Mouse (Mus musculus) liver, embryonic 16.5 days (tissue): ENCODE measurements around the gene Cox7b2. TPM values are rescaled to one million over a fixed set of nuclear protein-coding genes. Genes with fewer than 3 reads are reported as not detected.

Experiments used
- ATAC-seq: fragments of 200-750 bp; cut with Nextera tagmentation; 2 replicates; pipeline ENCODE4 v1.8.0; 2017; ENCODE audit warnings: low read depth, mild to moderate bottlenecking, moderate number of reproducible peaks, moderate library complexity
- H3K27ac ChIP-seq: fragments of 300-500 bp; sonication (generic); 2 replicates; pipeline ENCODE4 v1.5.1; 2014; ENCODE audit warnings: mild to moderate bottlenecking, low read length
- H3K27me3 ChIP-seq: fragments of 300-500 bp; sonication (generic); 2 replicates; pipeline ENCODE4 v1.6.1; 2014; ENCODE audit warnings: low read depth, low read length, mixed read lengths; ENCODE audit not compliant: control insufficient read depth, insufficient read depth
- H3K36me3 ChIP-seq: fragments of 300-500 bp; sonication (generic); 2 replicates; pipeline ENCODE4 v1.6.1; 2014; ENCODE audit warnings: mild to moderate bottlenecking; ENCODE audit not compliant: control insufficient read depth, insufficient read depth
- H3K4me1 ChIP-seq: fragments of 300-500 bp; sonication (generic); 2 replicates; pipeline ENCODE4 v1.6.1; 2014; ENCODE audit warnings: low read depth, low read length, mixed read lengths; ENCODE audit not compliant: control insufficient read depth
- H3K4me2 ChIP-seq: fragments of 300-500 bp; sonication (generic); 2 replicates; pipeline ENCODE4 v1.6.1; 2014; ENCODE audit warnings: low read depth, low read length, mixed read lengths
- H3K4me3 ChIP-seq: fragments of 300-500 bp; sonication (generic); 2 replicates; pipeline ENCODE4 v1.5.1; 2014; ENCODE audit warnings: low read depth, mild to moderate bottlenecking, low read length
- H3K9ac ChIP-seq: fragments of 300-500 bp; sonication (generic); 2 replicates; pipeline ENCODE4 v1.6.1; 2014; ENCODE audit warnings: low read depth, low read length
- H3K9me3 ChIP-seq: fragments of 300-500 bp; sonication (generic); replicated peaks from 2 replicates; pipeline ENCODE4 v1.6.1; 2016; ENCODE audit warnings: low read length; ENCODE audit not compliant: control insufficient read depth
- WGBS: fragments of 180-500 bp; shearing (Covaris S2); extraction: QIAGEN DNeasy Blood & Tissue Kit; methylation state at CpG from one replicate; pipeline ENCODE4 v1.1.7; 2014; ENCODE audit not compliant: insufficient replicate concordance; 5-methylcytosine and 5-hydroxymethylcytosine counted together
- polyA plus RNA-seq: library from polyadenylated mRNA; unstranded; fragments of >200 nt; fragmentation: Nextera tagmentation; extraction: Ambion mirVana; gene quantifications from 2 replicates; pipeline ENCODE4 v1.2.1, GENCODE M21; 2015

Gene Cox7b2
- polyA plus RNA-seq, 1 experiment from 2014 or later: not detected

GRCm38 (mm10) chr5:71440174-71440573 lies 107.8 kb downstream of the Cox7b2 start:
- Histone ChIP-seq H3K9ac (no peak overlapping the region), H3K9me3 (no peaks in the 10 kb centered on the region), H3K4me1 (no peaks in the 10 kb centered on the region), H3K27ac (no peak overlapping the region), H3K36me3 (no peaks in the 10 kb centered on the region), H3K4me3 (no peak overlapping the region), H3K4me2 (no peak overlapping the region), H3K27me3 (no peaks in the 10 kb centered on the region)
- ATAC-seq: no peak
- 60% methylated on average over 6 of the region's 6 CpGs for WGBS

Other genes with a start within 250 kb of the Cox7b2 start
- 0.01 and 0.07 TPM in 2 replicates for gene Gabrb1, start 109.9 kb upstream of the Cox7b2 start, polyA plus RNA-seq
- gene Gabra4, start 110.1 kb upstream of the Cox7b2 start, polyA plus RNA-seq: 0.05 and 0.11 TPM in 2 replicates